Mouse (Mus musculus) kidney, postnatal 0 days (tissue): ENCODE measurements around the gene Dusp3. TPM values are rescaled to one million over a fixed set of nuclear protein-coding genes. Genes with fewer than 3 reads are reported as not detected.
"Not testable (repeated sequence)": the region's sequence is repeated elsewhere in the genome, so short reads cannot be mapped to it uniquely, and the experiment has no call there.

Experiments
- ATAC-seq: fragments of 200-750 bp; cut with Nextera tagmentation; replicated peaks from 2 replicates; pipeline ENCODE4 v1.8.0; 2017; ENCODE audit warnings: low read depth, moderate number of reproducible peaks, moderate TSS enrichment, moderate library complexity; ENCODE audit not compliant: low FRiP score
- DNase-seq: peaks from one replicate; pipeline ENCODE4 v3.0.0-alpha.2; 2016; ENCODE audit warnings: low spot score
- H3K27ac ChIP-seq: fragments of 300-500 bp; sonication (generic); 2 replicates; pipeline ENCODE4 v1.5.1; 2014; ENCODE audit warnings: mild to moderate bottlenecking
- H3K27me3 ChIP-seq: fragments of 300-500 bp; sonication (generic); 2 replicates; pipeline ENCODE4 v1.6.1; 2014; ENCODE audit warnings: low read length, mixed read lengths; ENCODE audit not compliant: insufficient read depth
- H3K36me3 ChIP-seq: fragments of 300-500 bp; sonication (generic); 2 replicates; pipeline ENCODE4 v1.6.1; 2014; ENCODE audit warnings: low read length, mixed read lengths; ENCODE audit not compliant: insufficient read depth
- H3K4me1 ChIP-seq: fragments of 300-500 bp; sonication (generic); replicated peaks from 2 replicates; pipeline ENCODE4 v1.6.1; 2014; ENCODE audit warnings: antibody characterized with exemption, low read length, mixed read lengths; ENCODE audit not compliant: insufficient read depth
- H3K4me2 ChIP-seq: fragments of 300-500 bp; sonication (generic); 2 replicates; pipeline ENCODE4 v1.6.1; 2014; ENCODE audit warnings: mild to moderate bottlenecking, low read length, moderate library complexity, mixed read lengths
- H3K4me3 ChIP-seq: fragments of 300-500 bp; sonication (generic); replicated peaks from 2 replicates; pipeline ENCODE4 v1.5.1; 2014; ENCODE audit warnings: low read depth, low read length
- H3K9ac ChIP-seq: fragments of 300-500 bp; sonication (generic); 2 replicates; pipeline ENCODE4 v1.6.1; 2014; ENCODE audit warnings: low read depth, low read length
- H3K9me3 ChIP-seq: fragments of 300-500 bp; sonication (generic); replicated peaks from 2 replicates; pipeline ENCODE4 v1.6.1; 2016; ENCODE audit warnings: low read length, inconsistent platforms, mixed read lengths
- CTCF ChIP-seq: IDR thresholded peaks from 2 replicates; pipeline ENCODE4 v1.5.1; 2016; ENCODE audit warnings: antibody characterized with exemption, low read depth, mild to moderate bottlenecking, moderate library complexity
- WGBS: fragments of 180-500 bp; shearing (Covaris S2); extraction: QIAGEN DNeasy Blood & Tissue Kit; methylation state at CpG from one replicate; pipeline ENCODE4 v1.1.7; 2014; 5-methylcytosine and 5-hydroxymethylcytosine counted together
- polyA plus RNA-seq: library from polyadenylated mRNA; unstranded; fragments of >200 nt; fragmentation: Nextera tagmentation; extraction: Ambion mirVana; gene quantifications from 2 replicates; pipeline ENCODE4 v1.2.1, GENCODE M21; 2015

The Dusp3 gene
- polyA plus RNA-seq, 1 experiment from 2014 or later: 51.7 TPM

GRCm38 (mm10) chr11:101994100-101994499 is 7.3 kb upstream of the Dusp3 start:
- H3K4me1 ChIP-seq: no peaks in the 10 kb centered on the region
- H3K27me3 ChIP-seq: no peaks in the 10 kb centered on the region
- TF ChIP-seq CTCF: no peak
- H3K36me3 ChIP-seq: no peaks in the 10 kb centered on the region
- H3K9ac ChIP-seq: no peak overlapping the region
- DNase-seq (peak; percentile 19), ATAC-seq (no peak)
- no peak overlapping the region for H3K4me2 ChIP-seq
- 64% methylated on average over 8 of the region's 8 CpGs for WGBS
- H3K9me3 ChIP-seq: no peaks in the 10 kb centered on the region
- H3K27ac ChIP-seq: no peak overlapping the region
- no peak overlapping the region for H3K4me3 ChIP-seq

GRCm38 (mm10) chr11:101992411-101992810 is 5.6 kb upstream of the Dusp3 start:
- H3K9ac ChIP-seq: no peak overlapping the region
- no peaks in the 10 kb centered on the region for H3K4me1 ChIP-seq
- H3K27me3 ChIP-seq: no peaks in the 10 kb centered on the region
- H3K36me3 ChIP-seq: no peaks in the 10 kb centered on the region
- no peak for DNase-seq
- ATAC-seq: no peak
- 87% methylated on average over 7 of the region's 7 CpGs for WGBS
- no peak overlapping the region for H3K27ac ChIP-seq
- H3K4me2 ChIP-seq: no peak overlapping the region
- H3K9me3 ChIP-seq: no peaks in the 10 kb centered on the region
- H3K4me3 ChIP-seq: no peak overlapping the region
- TF ChIP-seq CTCF: no peak

GRCm38 (mm10) chr11:101991813-101992212 is 5.0 kb upstream of the Dusp3 start:
- H3K4me1 ChIP-seq: no peaks in the 10 kb centered on the region
- no peak overlapping the region for H3K4me2 ChIP-seq
- no peak for ATAC-seq
- no peaks in the 10 kb centered on the region for H3K9me3 ChIP-seq
- TF ChIP-seq CTCF: no peak
- H3K4me3 ChIP-seq: no peak overlapping the region
- H3K9ac ChIP-seq: no peak overlapping the region
- no peaks in the 10 kb centered on the region for H3K27me3 ChIP-seq
- H3K36me3 ChIP-seq: no peaks in the 10 kb centered on the region
- DNase-seq: no peak
- WGBS: 76% methylated on average over 3 of the region's 3 CpGs
- H3K27ac ChIP-seq: no peak overlapping the region

- 88% methylated on average over 3 of the region's 3 CpGs for WGBS
- Histone ChIP-seq H3K9ac (no peak overlapping the region), H3K4me1 (0 out of 2 replicates have a peak, but pooled peaks cover 2% of the 10 kb centered on the region), H3K4me2 (no peak overlapping the region), H3K27me3 (no peaks in the 10 kb centered on the region), H3K36me3 (no peaks in the 10 kb centered on the region), H3K9me3 (no peaks in the 10 kb centered on the region), H3K4me3 (no peak overlapping the region), H3K27ac (no peak overlapping the region)
- ATAC-seq: no peak
- no peak for TF ChIP-seq CTCF
- DNase-seq: no peak
Measured at GRCm38 (mm10) chr11:101990244-101990643, 3.4 kb upstream of the Dusp3 start.

GRCm38 (mm10) chr11:101985990-101986389 is 823 bp downstream of the Dusp3 start:
- Histone ChIP-seq H3K4me3 (no peak overlapping the region), H3K4me2 (peak overlapping the region; percentile 10; the same call in 1 of the 2 replicates), H3K27me3 (no peaks in the 10 kb centered on the region), H3K9ac (no peak overlapping the region), H3K36me3 (no peaks in the 10 kb centered on the region), H3K9me3 (no peaks in the 10 kb centered on the region), H3K4me1 (peaks cover 15% of the 10 kb centered on the region), H3K27ac (no peak overlapping the region)
- ATAC-seq (no peak), DNase-seq (peak; percentile 91)
- 5% methylated on average over 10 of the region's 10 CpGs for WGBS
- TF ChIP-seq CTCF: peak; percentile 94

GRCm38 (mm10) chr11:101985450-101985849 is 1.4 kb downstream of the Dusp3 start:
- not testable (repeated sequence) for H3K4me2 ChIP-seq, H3K36me3 ChIP-seq, H3K4me3 ChIP-seq, H3K9ac ChIP-seq, ATAC-seq, H3K27me3 ChIP-seq, DNase-seq, H3K9me3 ChIP-seq
- 45% methylated on average over 6 of the region's 6 CpGs for WGBS
- Histone ChIP-seq H3K4me1 (peaks cover 18% of the 10 kb centered on the region), H3K27ac (peak overlapping the region; percentile 96; the same call in 1 of the 2 replicates)
